Mouse (Mus musculus) neural tube, embryonic 13.5 days (tissue): ENCODE measurements around the gene Olfr53. TPM values are rescaled to one million over a fixed set of nuclear protein-coding genes. Genes with fewer than 3 reads are reported as not detected.
"Not testable (repeated sequence)": the region's sequence is repeated elsewhere in the genome, so short reads cannot be mapped to it uniquely, and the experiment has no call there.

Experiments
- ATAC-seq: fragments of 200-750 bp; cut with Nextera tagmentation; 2 replicates; pipeline ENCODE4 v1.8.0; 2017; ENCODE audit warnings: low read depth, mild to moderate bottlenecking, moderate TSS enrichment, moderate library complexity
- H3K27ac ChIP-seq: fragments of 300-500 bp; sonication (generic); replicated peaks from 2 replicates; pipeline ENCODE4 v1.5.1; 2015; ENCODE audit warnings: moderate library complexity, mild to moderate bottlenecking, inconsistent platforms
- H3K27me3 ChIP-seq: fragments of 300-500 bp; sonication (generic); 2 replicates; pipeline ENCODE4 v1.6.1; 2015; ENCODE audit warnings: mild to moderate bottlenecking, inconsistent platforms
- H3K36me3 ChIP-seq: fragments of 300-500 bp; sonication (generic); 2 replicates; pipeline ENCODE4 v1.6.1; 2015; ENCODE audit warnings: mild to moderate bottlenecking, inconsistent platforms
- H3K4me1 ChIP-seq: fragments of 300-500 bp; sonication (generic); replicated peaks from 2 replicates; pipeline ENCODE4 v1.6.1; 2015; ENCODE audit warnings: inconsistent platforms
- H3K4me2 ChIP-seq: fragments of 300-500 bp; sonication (generic); 2 replicates; pipeline ENCODE4 v1.6.1; 2015; ENCODE audit warnings: inconsistent platforms, mild to moderate bottlenecking, moderate library complexity
- H3K4me3 ChIP-seq: fragments of 300-500 bp; sonication (generic); 2 replicates; pipeline ENCODE4 v1.5.1; 2015; ENCODE audit warnings: mild to moderate bottlenecking, inconsistent platforms
- H3K9ac ChIP-seq: fragments of 300-500 bp; sonication (generic); 2 replicates; pipeline ENCODE4 v1.6.1; 2015; ENCODE audit warnings: moderate library complexity, mild to moderate bottlenecking, inconsistent platforms
- H3K9me3 ChIP-seq: fragments of 300-500 bp; sonication (generic); 2 replicates; pipeline ENCODE4 v1.6.1; 2016; ENCODE audit warnings: inconsistent platforms
- WGBS: fragments of 180-500 bp; shearing (Covaris S2); methylation state at CpG from one replicate; pipeline ENCODE4 v1.1.7; 2015; 5-methylcytosine and 5-hydroxymethylcytosine counted together
- polyA plus RNA-seq: library from polyadenylated mRNA; unstranded; fragments of >200 nt; fragmentation: Nextera tagmentation; extraction: Ambion mirVana; gene quantifications from 2 replicates; pipeline ENCODE4 v1.2.1, GENCODE M21; 2015

Olfr53 gene
- not detected in 2 replicates for polyA plus RNA-seq

DNA sequence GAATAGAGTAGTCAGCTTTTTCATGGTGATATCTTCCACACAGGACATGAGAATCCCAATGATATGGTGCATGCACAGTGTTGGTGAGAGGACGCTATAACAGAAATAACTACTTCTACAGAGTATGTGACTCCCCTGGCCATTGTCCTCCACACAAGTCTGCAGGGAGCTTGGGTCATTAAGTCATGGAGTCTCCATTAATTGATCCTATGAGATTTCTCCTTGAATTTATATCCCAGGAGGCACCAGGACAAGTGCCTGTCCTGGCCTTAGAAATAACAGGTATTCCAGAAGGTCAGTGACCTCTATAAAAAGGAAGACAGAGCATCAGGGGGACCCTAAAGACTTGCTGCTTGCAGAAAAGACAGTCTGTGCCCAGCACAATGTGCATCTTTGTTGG, at the start of gene Olfr53:
Gene Olfr53, plus strand, starts transcription at position 301 of the 400 bp plus-strand sequence.
- H3K27ac ChIP-seq: no peak within 1 kb of the TSS
- no peak within 1 kb of the TSS for H3K9ac ChIP-seq
- no peak within 1 kb of the TSS for H3K4me3 ChIP-seq
- no peaks in the 10 kb centered on the region; the same call in 1 of the 2 replicates for H3K9me3 ChIP-seq
- no peaks in the 10 kb centered on the region for H3K36me3 ChIP-seq
- no peaks in the 10 kb centered on the region for H3K4me1 ChIP-seq
- no peak within 1 kb of the TSS for H3K4me2 ChIP-seq
- 84% methylated on average over 1 of the region's 1 CpGs for WGBS
- ATAC-seq: no peak
- no peaks in the 10 kb centered on the region for H3K27me3 ChIP-seq

GRCm38 (mm10) chr7:140600969-140601368, 45.3 kb upstream of the Olfr53 start, which contains the start of gene Olfr46:
TSS of gene Olfr46 (plus strand) at chr7:140601269.
- not testable (repeated sequence) for H3K4me1 ChIP-seq, H3K36me3 ChIP-seq, ATAC-seq, H3K27ac ChIP-seq, H3K4me2 ChIP-seq, H3K9ac ChIP-seq, H3K4me3 ChIP-seq, H3K9me3 ChIP-seq, H3K27me3 ChIP-seq
- WGBS: 73% methylated on average over 2 of the region's 2 CpGs

DNA sequence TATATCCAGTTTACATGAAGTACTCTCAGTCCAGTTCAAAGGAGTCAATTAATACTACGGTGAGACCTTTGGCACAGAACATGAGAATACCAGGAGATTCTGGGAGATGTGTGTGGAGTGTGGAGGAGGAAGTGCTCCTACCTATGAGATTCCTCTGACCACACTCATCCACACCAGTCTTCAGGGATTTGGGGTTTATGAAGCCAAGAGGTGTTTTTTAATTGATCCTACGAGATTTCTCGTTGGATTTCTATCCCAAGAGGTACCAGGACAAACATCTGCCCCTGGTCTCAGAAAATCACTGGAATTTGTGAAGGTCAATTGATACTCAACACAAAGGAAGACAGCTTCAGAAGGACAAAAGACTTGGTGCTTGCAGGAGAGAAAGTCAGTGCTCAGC, 17.6 kb upstream of the Olfr53 start, which contains the start of gene Olfr61:
Gene Olfr61, plus strand, starts transcription at position 301 of the 400 bp plus-strand sequence.
- not testable (repeated sequence) for H3K9me3 ChIP-seq, H3K36me3 ChIP-seq, H3K4me3 ChIP-seq, H3K27me3 ChIP-seq, H3K27ac ChIP-seq, H3K4me2 ChIP-seq, H3K9ac ChIP-seq, H3K4me1 ChIP-seq, ATAC-seq
- 88% methylated on average over 3 of the region's 3 CpGs for WGBS

- WGBS: 91% methylated on average over 1 of the region's 1 CpGs
- Histone ChIP-seq H3K27ac (no peak overlapping the region), H3K27me3 (no peaks in the 10 kb centered on the region), H3K36me3 (no peaks in the 10 kb centered on the region), H3K9me3 (no peaks in the 10 kb centered on the region), H3K4me1 (no peaks in the 10 kb centered on the region), H3K9ac (no peak overlapping the region), H3K4me2 (no peak overlapping the region), H3K4me3 (no peak overlapping the region)
- no peak for ATAC-seq
Measured at GRCm38 (mm10) chr7:140630559-140630958, 15.7 kb upstream of the Olfr53 start.

DNA sequence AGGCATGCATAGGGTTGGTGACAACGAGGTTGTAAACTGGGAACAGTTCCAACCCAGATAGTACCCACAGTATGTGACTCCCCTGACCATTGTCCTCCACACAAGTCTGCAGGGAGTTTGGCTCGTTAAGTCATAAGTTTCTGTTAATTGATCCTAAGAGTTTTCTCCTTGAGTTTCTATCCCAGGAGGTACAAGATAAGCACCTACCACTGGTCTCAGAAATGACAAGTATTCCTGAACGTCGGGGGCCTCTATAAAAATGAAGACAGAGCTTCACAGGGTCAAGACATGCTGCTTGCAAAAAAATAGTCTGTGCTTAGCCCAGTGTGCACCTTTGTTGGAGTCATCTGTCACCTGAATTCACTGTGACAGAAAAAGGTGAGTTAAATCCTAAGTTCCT, 13.4 kb downstream of the Olfr53 start, which contains the start of gene Olfr539:
Gene Olfr539, plus strand, starts transcription at position 301 of the 400 bp plus-strand sequence.
- Histone ChIP-seq H3K9ac (no peak within 1 kb of the TSS), H3K9me3 (no peaks in the 10 kb centered on the region), H3K36me3 (no peaks in the 10 kb centered on the region), H3K4me1 (no peaks in the 10 kb centered on the region), H3K4me2 (no peak within 1 kb of the TSS), H3K4me3 (no peak within 1 kb of the TSS), H3K27me3 (no peaks in the 10 kb centered on the region), H3K27ac (no peak within 1 kb of the TSS)
- WGBS: 76% methylated on average over 4 of the region's 4 CpGs
- no peak for ATAC-seq

- not testable (repeated sequence) for H3K27ac ChIP-seq, H3K4me3 ChIP-seq, H3K27me3 ChIP-seq, H3K36me3 ChIP-seq, ATAC-seq, H3K4me2 ChIP-seq, H3K9ac ChIP-seq, H3K9me3 ChIP-seq, H3K4me1 ChIP-seq
- WGBS: 91% methylated on average over 3 of the region's 3 CpGs
Measured at GRCm38 (mm10) chr7:140670693-140671092, 24.4 kb downstream of the Olfr53 start.

GRCm38 (mm10) chr7:140675863-140676262, 29.6 kb downstream of the Olfr53 start:
- Histone ChIP-seq H3K9me3 (peaks cover 13% of the 10 kb centered on the region; the same call in 1 of the 2 replicates), H3K4me2 (peak overlapping the region; percentile 38), H3K4me3 (no peak overlapping the region), H3K4me1 (no peaks in the 10 kb centered on the region; the same call in 1 of the 2 replicates), H3K9ac (no peak overlapping the region), H3K27ac (no peak overlapping the region), H3K36me3 (no peaks in the 10 kb centered on the region), H3K27me3 (no peaks in the 10 kb centered on the region)
- ATAC-seq: no peak
- 4% methylated on average over 4 of the region's 6 CpGs for WGBS

DNA sequence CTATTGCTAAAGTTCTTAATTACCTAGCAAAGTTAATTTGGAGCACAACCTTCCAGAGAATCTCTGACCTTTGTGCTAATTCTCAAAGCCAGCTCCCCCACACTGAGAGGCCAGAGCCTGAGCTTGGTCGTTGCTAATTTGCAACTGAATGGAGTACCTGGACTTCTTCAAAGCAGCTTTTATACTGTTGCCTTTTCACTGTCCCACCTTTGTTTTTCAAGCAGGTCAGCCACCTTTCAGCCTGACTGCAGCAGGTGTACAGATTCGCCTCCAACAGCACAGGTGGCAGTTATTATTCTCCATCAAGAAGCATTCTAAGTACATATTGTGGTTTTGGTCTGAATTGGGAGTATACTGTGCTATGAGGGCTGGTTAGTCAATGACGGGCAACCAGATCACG, 33.3 kb downstream of the Olfr53 start:
- 70% methylated on average over 4 of the region's 4 CpGs for WGBS

GRCm38 (mm10) chr7:140681651-140682050, 35.4 kb downstream of the Olfr53 start, which contains the start of gene Olfr45:
TSS of gene Olfr45 (plus strand) at chr7:140681951.
- Histone ChIP-seq H3K27me3 (no peaks in the 10 kb centered on the region), H3K27ac (no peak within 1 kb of the TSS), H3K9me3 (peaks cover 14% of the 10 kb centered on the region; the same call in 1 of the 2 replicates), H3K4me1 (no peaks in the 10 kb centered on the region), H3K4me3 (no peak within 1 kb of the TSS), H3K36me3 (no peaks in the 10 kb centered on the region), H3K4me2 (no peak within 1 kb of the TSS), H3K9ac (no peak within 1 kb of the TSS)
- 83% methylated on average over 1 of the region's 1 CpGs for WGBS
- ATAC-seq: no peak

More for the DNA sequence above, 33.3 kb downstream of the Olfr53 start:
- not testable (repeated sequence) for H3K4me2 ChIP-seq, H3K27me3 ChIP-seq, H3K9ac ChIP-seq, H3K36me3 ChIP-seq, ATAC-seq, H3K4me1 ChIP-seq, H3K4me3 ChIP-seq, H3K27ac ChIP-seq
- peaks cover 14% of the 10 kb centered on the region; the same call in 1 of the 2 replicates for H3K9me3 ChIP-seq

DNA sequence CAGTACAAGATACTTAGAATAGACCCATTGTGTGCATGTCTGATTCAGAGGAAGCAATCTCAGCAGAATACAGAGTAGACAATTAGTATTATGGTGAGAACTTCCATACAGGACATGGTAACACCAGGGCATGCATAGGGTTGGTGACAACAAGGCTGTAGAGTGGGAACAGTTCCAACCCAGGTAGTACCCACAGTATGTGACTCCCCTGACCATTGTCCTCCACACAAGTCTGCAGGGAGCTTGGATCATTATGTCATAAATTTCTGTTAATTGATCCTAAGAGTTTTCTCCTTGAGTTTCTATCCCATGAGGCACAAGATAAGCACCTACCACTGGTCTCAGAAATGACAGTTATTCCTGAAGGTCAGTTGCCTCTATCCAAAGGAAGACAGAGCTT, 50.7 kb downstream of the Olfr53 start, which contains the start of gene Olfr541:
Gene Olfr541, plus strand, starts transcription at position 301 of the 400 bp plus-strand sequence.
- Histone ChIP-seq H3K27me3 (no peaks in the 10 kb centered on the region), H3K4me1 (no peaks in the 10 kb centered on the region), H3K4me3 (no peak within 1 kb of the TSS), H3K9ac (no peak within 1 kb of the TSS), H3K36me3 (no peaks in the 10 kb centered on the region), H3K9me3 (no peaks in the 10 kb centered on the region), H3K27ac (no peak within 1 kb of the TSS), H3K4me2 (no peak within 1 kb of the TSS)
- no peak for ATAC-seq

Other genes starting within 250 kb of the Olfr53 start
- gene Olfr531, start 243.5 kb upstream of the Olfr53 start, polyA plus RNA-seq: not detected in 2 replicates
- not detected in 2 replicates for gene Olfr532, start 224.8 kb upstream of the Olfr53 start, polyA plus RNA-seq
- gene Olfr533, start 183.1 kb upstream of the Olfr53 start, polyA plus RNA-seq: not detected in 2 replicates
- gene Olfr535, start 162.2 kb upstream of the Olfr53 start, polyA plus RNA-seq: not detected in 2 replicates
- gene Olfr536, start 139.1 kb upstream of the Olfr53 start, polyA plus RNA-seq: not detected in 2 replicates
- not detected in 2 replicates for gene Olfr538, start 78.6 kb upstream of the Olfr53 start, polyA plus RNA-seq
- not detected in 2 replicates for gene Olfr46, start 45.2 kb upstream of the Olfr53 start, polyA plus RNA-seq
- not detected in 2 replicates for gene Olfr61, start 17.5 kb upstream of the Olfr53 start, polyA plus RNA-seq
- 0.07 TPM in 1 of 2 replicates, not detected in the other for gene Olfr539, start 13.5 kb downstream of the Olfr53 start, polyA plus RNA-seq
- gene Olfr45, start 35.5 kb downstream of the Olfr53 start, polyA plus RNA-seq: not detected in 2 replicates
- gene Olfr541, start 50.8 kb downstream of the Olfr53 start, polyA plus RNA-seq: not detected in 2 replicates
- gene Cyp2e1, start 117.3 kb downstream of the Olfr53 start, polyA plus RNA-seq: not detected in 2 replicates
- 0.13 and 0.41 TPM in 2 replicates for gene Syce1, start 141.4 kb downstream of the Olfr53 start, polyA plus RNA-seq
- 21.5 and 24.8 TPM in 2 replicates for gene Zfp941, start 175.7 kb downstream of the Olfr53 start, polyA plus RNA-seq
- gene Urah, start 188.6 kb downstream of the Olfr53 start, polyA plus RNA-seq: not detected in 2 replicates
- gene Scgb1c1, start 199.1 kb downstream of the Olfr53 start, polyA plus RNA-seq: not detected in 2 replicates
- not detected in 2 replicates for gene Odf3, start 201.4 kb downstream of the Olfr53 start, polyA plus RNA-seq
- gene Gm45785, start 209.9 kb downstream of the Olfr53 start, polyA plus RNA-seq: 1.4 TPM in 1 of 2 replicates, not detected in the other
- 99.1 and 107 TPM in 2 replicates for gene Ric8a, start 210.5 kb downstream of the Olfr53 start, polyA plus RNA-seq
- 42.4 and 48.1 TPM in 2 replicates for gene Bet1l, start 211.1 kb downstream of the Olfr53 start, polyA plus RNA-seq
- gene Psmd13, start 235.5 kb downstream of the Olfr53 start, polyA plus RNA-seq: 258 and 283 TPM in 2 replicates
- gene Sirt3, start 235.9 kb downstream of the Olfr53 start, polyA plus RNA-seq: 42.3 and 46.8 TPM in 2 replicates